Mouse (Mus musculus): ENCODE results near the gene Olfr1425. TPM values are rescaled to one million over a fixed set of nuclear protein-coding genes. Genes with fewer than 3 reads are reported as not detected.
"Not testable (repeated sequence)": the region's sequence is repeated elsewhere in the genome, so short reads cannot be mapped to it uniquely, and the experiment has no call there.

Olfr1425 gene
- not detected for total RNA-seq (2021)
- long read RNA-seq, experiment 1 = 0 reads
- long read RNA-seq, experiment 2 = 0 reads

- DNase-seq (ENCODE audit: low spot score in 2 of 2) = not testable (repeated sequence)
Observed at GRCm38 (mm10) chr19:12077631-12078030, at the start of gene Olfr1425. Gene Olfr1425, minus strand, starts transcription at chr19:12077731.

DNA sequence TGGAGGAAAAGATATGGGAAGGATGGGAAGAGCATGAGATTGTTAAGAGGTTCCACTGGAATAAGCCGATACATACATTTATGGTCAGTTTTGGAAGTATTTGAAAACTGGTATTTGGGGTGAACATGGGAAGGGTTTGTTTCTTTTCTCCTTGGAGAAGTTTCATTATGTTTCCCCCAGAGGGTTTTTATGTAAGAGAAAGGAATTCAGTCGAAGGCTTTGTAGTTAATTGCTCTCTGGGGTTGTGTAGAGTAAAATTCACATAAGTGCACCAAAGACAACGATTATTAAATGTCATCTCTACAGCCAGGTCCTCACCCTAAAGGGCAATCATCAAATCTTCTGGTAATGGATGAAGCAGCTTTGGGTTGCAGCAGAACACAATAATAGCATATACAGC lies 45.6 kb upstream of the Olfr1425 start, which contains the start of gene Olfr76:
Gene Olfr76, minus strand, starts transcription at position 101 of the 400 bp plus-strand sequence.
- no peak for DNase-seq (ENCODE audit: low spot score in 2 of 2)

GRCm38 (mm10) chr19:12116464-12116863 lies 38.9 kb upstream of the Olfr1425 start:
- no peak for DNase-seq (ENCODE audit: low spot score in 2 of 2)

GRCm38 (mm10) chr19:12115797-12116196 lies 38.3 kb upstream of the Olfr1425 start, which contains the start of gene Olfr1428:
Gene Olfr1428, minus strand, starts transcription at chr19:12115897.
- DNase-seq (ENCODE audit: low spot score in 2 of 2) = no peak

DNA sequence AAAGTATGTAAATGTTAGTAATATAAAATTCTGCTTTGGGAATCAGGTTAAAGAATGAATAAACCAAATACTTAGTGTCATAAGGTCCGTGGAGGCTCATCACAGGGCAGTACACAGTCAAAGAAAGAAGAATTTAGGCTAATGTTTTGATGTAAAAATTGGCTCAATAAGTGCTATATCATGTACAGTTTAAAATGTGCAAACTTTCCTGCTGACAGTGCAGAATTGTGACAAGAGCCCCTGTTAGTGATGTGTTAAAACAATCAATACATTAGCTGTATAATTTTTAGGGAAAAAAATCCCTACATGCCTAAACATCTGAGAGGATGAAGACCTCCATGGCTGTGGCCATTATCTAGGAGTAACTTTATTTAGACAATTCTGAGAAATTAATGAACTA lies 36.3 kb upstream of the Olfr1425 start:
- no peak for DNase-seq (ENCODE audit: low spot score in 2 of 2)

- DNase-seq (ENCODE audit: low spot score in 2 of 2) = peak in 1 of 2 experiments; percentile 1
Observed at GRCm38 (mm10) chr19:12104541-12104940, 27.0 kb upstream of the Olfr1425 start.

- no peak for DNase-seq (ENCODE audit: low spot score in 2 of 2)
Observed at GRCm38 (mm10) chr19:12103234-12103633, 25.7 kb upstream of the Olfr1425 start, which contains the start of gene Olfr1427. Gene Olfr1427, minus strand, starts transcription at chr19:12103334.

DNA sequence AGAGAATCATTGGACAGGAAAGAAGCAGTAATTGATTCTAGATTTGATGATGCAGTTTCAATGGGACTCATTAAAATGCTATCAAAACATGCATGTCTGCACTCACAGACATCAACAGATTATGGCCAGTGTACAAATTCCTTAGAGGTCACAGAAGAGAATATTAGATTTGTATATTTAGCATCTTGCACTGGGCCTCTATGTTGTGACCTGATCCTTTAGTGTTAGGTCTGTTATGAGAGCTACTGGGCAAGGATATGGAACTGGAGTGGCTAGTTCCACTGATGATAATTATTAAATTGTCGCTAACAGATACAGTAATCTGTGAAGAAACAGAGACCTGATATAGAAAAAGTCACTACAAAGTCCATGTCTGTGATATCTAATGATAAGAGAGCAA lies 14.4 kb upstream of the Olfr1425 start, which contains the start of gene Olfr1426:
Gene Olfr1426, minus strand, starts transcription at position 101 of the 400 bp plus-strand sequence.
- DNase-seq (ENCODE audit: low spot score in 2 of 2) = no peak

- DNase-seq (ENCODE audit: low spot score in 2 of 2) = not testable (repeated sequence)
Observed at GRCm38 (mm10) chr19:12069546-12069945, 8.0 kb downstream of the Olfr1425 start.

- DNase-seq (ENCODE audit: low spot score in 2 of 2) = not testable (repeated sequence)
Observed at GRCm38 (mm10) chr19:12067806-12068205, 9.7 kb downstream of the Olfr1425 start.

DNA sequence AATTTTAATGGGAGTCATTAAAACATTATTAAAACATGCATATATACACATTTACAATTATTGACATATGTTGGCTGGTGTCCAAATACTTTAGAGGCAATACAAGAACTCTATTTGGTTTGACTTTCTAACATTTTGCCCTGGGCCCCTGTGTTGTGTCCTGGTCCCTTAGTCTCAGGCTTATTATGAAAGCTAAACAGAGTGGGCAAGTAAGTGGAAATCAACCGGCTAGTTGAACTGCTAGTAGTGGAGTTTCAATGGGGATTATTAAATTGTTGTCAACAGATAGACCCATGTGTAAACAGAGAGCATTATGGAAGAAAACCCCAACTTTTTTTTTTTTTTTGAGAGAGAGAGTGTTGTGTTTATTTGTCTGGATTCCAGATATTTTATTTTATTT lies 14.9 kb downstream of the Olfr1425 start, which contains the start of gene Olfr1424:
Gene Olfr1424, minus strand, starts transcription at position 101 of the 400 bp plus-strand sequence.
- not testable (repeated sequence) for DNase-seq (ENCODE audit: low spot score in 2 of 2)

DNA sequence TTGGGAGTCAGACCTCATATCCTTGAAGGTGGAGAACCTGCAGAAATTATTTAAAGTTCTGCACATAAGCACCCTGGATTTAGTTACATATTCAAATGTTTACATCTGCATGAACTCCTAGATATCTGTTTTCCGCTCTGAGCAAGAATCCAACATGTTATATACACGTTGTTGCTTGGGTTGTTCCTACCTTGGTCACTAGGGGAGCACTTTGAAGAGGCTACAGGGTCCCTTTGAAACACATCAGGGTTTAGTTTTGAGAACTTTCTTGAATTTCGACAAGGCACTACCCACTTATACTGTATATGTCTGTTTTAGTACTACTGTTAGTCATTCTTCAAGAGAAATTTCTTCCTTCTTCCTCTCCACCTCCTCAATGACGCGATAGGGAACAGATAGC lies 34.4 kb downstream of the Olfr1425 start:
- no peak for DNase-seq (ENCODE audit: low spot score in 2 of 2)

GRCm38 (mm10) chr19:12041217-12041616 lies 36.3 kb downstream of the Olfr1425 start, which contains the start of gene Olfr1423:
Gene Olfr1423, minus strand, starts transcription at chr19:12041317.
- no peak for DNase-seq (ENCODE audit: low spot score in 2 of 2)

- no peak for DNase-seq (ENCODE audit: low spot score in 2 of 2)
Observed at GRCm38 (mm10) chr19:12037727-12038126, 39.8 kb downstream of the Olfr1425 start.

GRCm38 (mm10) chr19:12026606-12027005 lies 50.9 kb downstream of the Olfr1425 start:
- DNase-seq (ENCODE audit: low spot score in 2 of 2) = no peak

DNA sequence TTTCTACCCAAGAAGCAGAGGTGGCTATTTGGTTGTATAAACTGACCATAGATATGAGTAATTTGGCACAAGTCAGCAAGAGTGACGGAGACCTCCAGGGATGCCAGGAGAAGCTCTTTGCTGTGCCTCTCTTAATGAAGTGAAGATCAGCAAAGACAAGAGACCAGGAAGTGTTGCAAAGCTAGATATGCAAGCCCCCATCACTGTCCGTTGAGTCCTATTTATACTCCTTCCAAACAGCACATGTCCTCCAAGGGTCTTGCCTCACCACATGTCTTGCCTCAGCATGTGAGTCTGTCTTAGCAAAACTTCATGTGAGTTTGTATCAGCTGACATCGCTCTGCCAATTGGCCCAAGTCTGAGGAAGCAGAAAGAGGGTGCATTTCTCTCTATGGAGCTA lies 52.2 kb downstream of the Olfr1425 start:
- DNase-seq (ENCODE audit: low spot score in 2 of 2) = no peak

- no peak for DNase-seq (ENCODE audit: low spot score in 2 of 2)
Observed at GRCm38 (mm10) chr19:12024149-12024548, 53.4 kb downstream of the Olfr1425 start.

Other genes starting within 250 kb of the Olfr1425 start
- not detected for gene Olfr1417, start 238.5 kb downstream of the Olfr1425 start, total RNA-seq (2021)
- gene Olfr1418, start 216.7 kb downstream of the Olfr1425 start, total RNA-seq (2021) = not detected
- gene Olfr1419, start 202.6 kb downstream of the Olfr1425 start, total RNA-seq (2021) = not detected
- not detected for gene Olfr1420, start 191.2 kb downstream of the Olfr1425 start, total RNA-seq (2021)
- 10 to 100 TPM; 19.1 to 20.2 TPM for gene Patl1, start 165.3 kb downstream of the Olfr1425 start, total RNA-seq (2021)
- 10 to 100 TPM; 54.8 to 56.2 TPM for gene Osbp, start 111.8 kb downstream of the Olfr1425 start, total RNA-seq (2021)
- gene Olfr1423, start 36.4 kb downstream of the Olfr1425 start, total RNA-seq (2021) = not detected
- not detected for gene Olfr1424, start 15.0 kb downstream of the Olfr1425 start, total RNA-seq (2021)
- not detected for gene Olfr1426, start 14.3 kb upstream of the Olfr1425 start, total RNA-seq (2021)
- not detected for gene Olfr1427, start 25.6 kb upstream of the Olfr1425 start, total RNA-seq (2021)
- gene Olfr1428, start 38.2 kb upstream of the Olfr1425 start, total RNA-seq (2021) = not detected
- not detected for gene Olfr76, start 45.5 kb upstream of the Olfr1425 start, total RNA-seq (2021)
- gene Olfr1555-ps1, start 92.4 kb upstream of the Olfr1425 start, total RNA-seq (2021) = not detected
- not detected for gene Olfr1431, start 122.9 kb upstream of the Olfr1425 start, total RNA-seq (2021)
- not detected for gene Olfr1432, start 154.9 kb upstream of the Olfr1425 start, total RNA-seq (2021)
- not detected for gene Olfr262, start 163.9 kb upstream of the Olfr1425 start, total RNA-seq (2021)
- not detected for gene Olfr235, start 183.3 kb upstream of the Olfr1425 start, total RNA-seq (2021)
- gene Olfr1434, start 202.1 kb upstream of the Olfr1425 start, total RNA-seq (2021) = not detected
- not detected for gene Olfr1436, start 221.4 kb upstream of the Olfr1425 start, total RNA-seq (2021)
- not detected for gene Olfr1437, start 247.4 kb upstream of the Olfr1425 start, total RNA-seq (2021)